Mouse (Mus musculus): Measurements from ENCODE around the gene Ankrd10. TPM values are rescaled to one million over a fixed set of nuclear protein-coding genes. Genes with fewer than 3 reads are reported as not detected.

Gene Ankrd10
- polyA plus RNA-seq, 1 experiment: 26.2 TPM

DNA sequence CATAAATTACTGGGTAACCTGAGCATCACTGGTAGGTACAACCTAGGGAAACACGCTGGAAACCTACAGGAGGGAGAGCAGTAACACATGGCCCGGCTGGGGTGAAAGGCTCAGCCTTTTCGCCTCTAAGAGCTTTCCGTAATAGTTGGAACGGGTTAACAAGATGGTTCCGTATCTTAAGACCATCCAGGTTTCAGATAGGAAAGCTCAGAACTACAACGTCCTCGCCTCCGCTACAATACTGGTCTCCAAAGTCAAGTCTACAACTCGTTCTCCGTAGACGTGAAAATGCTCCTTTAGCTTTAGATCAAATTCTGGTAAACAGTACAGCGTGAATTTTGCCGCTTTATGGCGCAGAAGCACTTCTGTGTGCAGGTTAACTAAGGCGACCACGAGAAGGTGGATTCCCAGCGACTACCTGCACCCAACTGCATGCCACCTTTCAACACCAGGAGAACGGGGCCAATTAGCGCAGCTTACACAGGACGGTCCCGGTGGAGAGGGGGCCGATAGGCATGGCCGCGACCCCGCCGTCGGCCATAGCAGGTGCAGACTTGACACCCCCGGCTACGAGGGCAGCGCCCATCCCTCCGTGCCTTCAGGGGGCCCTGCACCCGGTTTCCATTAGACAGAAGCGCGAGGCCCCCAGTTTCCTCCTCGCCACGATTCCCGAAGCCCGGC is 1.1 kb downstream of the Ankrd10 start:
- H3K36me3 ChIP-seq (ENCODE audit: control insufficient read depth, insufficient read depth): peaks cover 30% of the 10 kb centered on the region
- peaks cover 60% of the 10 kb centered on the region for H3K79me2 ChIP-seq (ENCODE audit: control insufficient read depth, insufficient read depth)
- peaks cover 51% of the 10 kb centered on the region for H3K79me3 ChIP-seq (ENCODE audit: low read depth)
- peak overlapping the region; percentile 97 for H3ac ChIP-seq (ENCODE audit: control insufficient read depth, insufficient read length, low read depth)
- H3K4me3 ChIP-seq (ENCODE audit: insufficient read depth, poor library complexity, severe bottlenecking): peak overlapping the region; percentile 89
- no peaks in the 10 kb centered on the region for H3K27me3 ChIP-seq (ENCODE audit: control insufficient read depth, insufficient read depth, insufficient read length)
- TF ChIP-seq MAX (IDR thresholded peaks at IDR 0.05) (no peak), CTCF (IDR thresholded peaks at IDR 0.05; ENCODE audit: control insufficient read depth, insufficient read depth, insufficient read length) (no peak), FOSL1 (IDR thresholded peaks at IDR 0.05; ENCODE audit: insufficient read depth, low read length, poor library complexity, severe bottlenecking) (no peak), MYOD1 (IDR thresholded peaks at IDR 0.05; ENCODE audit: control insufficient read depth, insufficient read length, low read depth) (no peak), MYOG (IDR thresholded peaks at IDR 0.05; ENCODE audit: control insufficient read depth, extremely low read depth, insufficient read length) (no peak), USF1 (IDR thresholded peaks at IDR 0.05; ENCODE audit: low read depth) (no peak), CEBPB (IDR thresholded peaks at IDR 0.05; ENCODE audit: low read depth) (no peak)

DNA sequence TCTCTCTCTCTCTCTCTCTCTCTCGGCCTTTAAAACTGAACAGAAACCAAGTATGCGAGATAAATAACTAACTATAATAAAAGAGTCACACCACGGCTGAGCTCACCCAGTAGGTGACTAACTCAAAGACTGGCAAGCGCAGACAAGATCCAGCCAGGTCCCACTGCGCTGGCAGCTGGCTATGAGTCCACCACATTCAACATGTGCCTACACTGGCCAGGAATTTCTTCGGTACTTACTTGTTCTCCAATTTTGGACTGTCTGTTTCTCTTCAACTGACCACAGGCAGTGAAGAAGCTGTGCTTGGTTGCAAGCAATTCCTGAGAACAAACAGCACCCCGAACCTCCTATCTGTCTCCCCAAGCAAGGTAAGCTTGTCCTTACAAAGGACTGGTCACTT is 2.1 kb downstream of the Ankrd10 start:
- H3K79me2 ChIP-seq (ENCODE audit: control insufficient read depth, insufficient read depth): peaks cover 71% of the 10 kb centered on the region
- peak overlapping the region; percentile 89 for H3K4me3 ChIP-seq (ENCODE audit: insufficient read depth, poor library complexity, severe bottlenecking)
- H3K36me3 ChIP-seq (ENCODE audit: control insufficient read depth, insufficient read depth): peaks cover 39% of the 10 kb centered on the region
- peaks cover 59% of the 10 kb centered on the region for H3K79me3 ChIP-seq (ENCODE audit: low read depth)
- H3ac ChIP-seq (ENCODE audit: control insufficient read depth, insufficient read length, low read depth): peak overlapping the region; percentile 32
- H3K27me3 ChIP-seq (ENCODE audit: control insufficient read depth, insufficient read depth, insufficient read length): no peaks in the 10 kb centered on the region
- TF ChIP-seq FOSL1 (IDR thresholded peaks at IDR 0.05; ENCODE audit: insufficient read depth, low read length, poor library complexity, severe bottlenecking) (no peak), MAX (IDR thresholded peaks at IDR 0.05) (peak; percentile 60)

DNA sequence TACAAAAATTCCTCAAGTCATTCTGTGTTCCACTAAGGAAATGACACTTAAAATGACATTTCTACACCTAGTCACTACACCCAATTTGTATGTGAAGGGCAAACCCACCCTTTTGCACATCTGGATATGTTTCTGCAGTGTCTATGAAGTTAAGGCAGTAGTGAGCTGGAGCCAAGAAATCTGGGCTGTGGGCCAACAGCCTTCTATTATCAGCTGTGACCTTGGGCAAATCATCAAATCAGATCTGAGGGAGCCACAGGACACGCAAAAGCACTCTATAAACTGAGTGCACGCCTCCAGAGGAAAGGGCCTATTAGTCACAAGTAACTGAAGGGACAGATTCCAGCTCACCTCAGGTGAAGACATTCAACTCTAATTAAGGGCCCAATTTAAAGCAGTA is 3.2 kb downstream of the Ankrd10 start:
- peaks cover 79% of the 10 kb centered on the region for H3K79me2 ChIP-seq (ENCODE audit: control insufficient read depth, insufficient read depth)
- H3K36me3 ChIP-seq (ENCODE audit: control insufficient read depth, insufficient read depth): peaks cover 49% of the 10 kb centered on the region
- no peaks in the 10 kb centered on the region for H3K27me3 ChIP-seq (ENCODE audit: control insufficient read depth, insufficient read depth, insufficient read length)
- TF ChIP-seq MYOG (IDR thresholded peaks at IDR 0.05; ENCODE audit: control insufficient read depth, extremely low read depth, insufficient read length) (no peak), USF1 (IDR thresholded peaks at IDR 0.05; ENCODE audit: low read depth) (no peak), MAX (IDR thresholded peaks at IDR 0.05) (no peak), FOSL1 (IDR thresholded peaks at IDR 0.05; ENCODE audit: insufficient read depth, low read length, poor library complexity, severe bottlenecking) (no peak), MYOD1 (IDR thresholded peaks at IDR 0.05; ENCODE audit: control insufficient read depth, insufficient read length, low read depth) (no peak), CTCF (IDR thresholded peaks at IDR 0.05; ENCODE audit: control insufficient read depth, insufficient read depth, insufficient read length) (no peak), CEBPB (IDR thresholded peaks at IDR 0.05; ENCODE audit: low read depth) (no peak)
- H3K79me3 ChIP-seq (ENCODE audit: low read depth): peaks cover 61% of the 10 kb centered on the region
- no peak overlapping the region for H3ac ChIP-seq (ENCODE audit: control insufficient read depth, insufficient read length, low read depth)
- H3K4me3 ChIP-seq (ENCODE audit: insufficient read depth, poor library complexity, severe bottlenecking): no peak overlapping the region

DNA sequence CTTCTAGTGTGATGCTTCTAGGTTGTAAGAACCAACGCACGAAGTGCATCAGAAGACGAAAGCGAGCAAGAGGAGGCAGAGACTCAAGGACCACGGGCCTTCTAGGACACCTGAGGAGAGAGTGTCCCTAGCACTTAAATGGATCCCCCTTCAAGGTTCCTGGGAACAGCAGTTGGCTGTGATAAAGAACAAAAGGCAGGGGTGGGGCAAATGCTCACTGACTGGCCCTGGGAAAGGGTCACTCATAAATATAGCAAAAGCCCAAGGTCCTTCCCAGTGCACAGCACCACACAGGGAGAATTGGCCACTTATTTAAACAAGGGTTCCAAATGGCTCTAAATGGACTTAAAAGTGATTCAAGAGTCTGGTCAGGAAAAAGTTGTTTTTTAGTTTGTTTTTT is 6.4 kb downstream of the Ankrd10 start:
- peaks cover 80% of the 10 kb centered on the region for H3K36me3 ChIP-seq (ENCODE audit: control insufficient read depth, insufficient read depth)

DNA sequence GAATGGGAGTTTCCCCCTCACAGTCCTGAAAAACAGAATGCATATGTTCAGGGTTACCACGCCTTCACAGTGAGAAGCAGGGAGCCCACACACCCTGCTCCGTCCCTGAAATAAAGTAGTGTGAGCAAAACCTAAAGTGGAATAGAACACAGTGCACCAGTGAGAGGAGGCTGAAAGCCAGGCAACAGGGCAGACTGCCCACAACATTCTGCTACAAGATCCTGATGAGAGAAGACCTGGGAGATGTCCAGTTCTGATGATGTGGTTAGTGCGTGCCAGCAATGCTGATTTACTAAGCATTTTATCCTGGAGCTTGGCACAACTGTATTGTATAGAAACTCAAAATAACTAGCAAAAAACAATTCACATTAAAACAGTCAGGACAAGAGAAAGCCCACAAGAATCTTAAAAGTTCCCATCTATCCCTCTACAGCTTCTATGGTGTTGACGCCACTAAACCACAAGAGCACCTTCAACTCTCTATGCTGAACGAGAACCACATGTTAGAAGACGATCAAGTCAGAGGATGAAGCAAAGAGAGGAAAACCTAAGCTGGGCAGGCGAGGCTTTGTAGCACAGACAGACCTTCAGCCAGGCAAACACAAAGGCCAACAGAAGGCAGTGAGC is 6.9 kb downstream of the Ankrd10 start:
- Histone ChIP-seq H3K79me3 (ENCODE audit: low read depth) (peaks cover 60% of the 10 kb centered on the region), H3K36me3 (ENCODE audit: control insufficient read depth, insufficient read depth) (peaks cover 86% of the 10 kb centered on the region), H3K27me3 (ENCODE audit: control insufficient read depth, insufficient read depth, insufficient read length) (no peaks in the 10 kb centered on the region), H3K79me2 (ENCODE audit: control insufficient read depth, insufficient read depth) (peaks cover 86% of the 10 kb centered on the region), H3ac (ENCODE audit: control insufficient read depth, insufficient read length, low read depth) (no peak overlapping the region), H3K4me3 (ENCODE audit: insufficient read depth, poor library complexity, severe bottlenecking) (no peak overlapping the region)
- no peak for TF ChIP-seq FOSL1 (IDR thresholded peaks at IDR 0.05; ENCODE audit: insufficient read depth, low read length, poor library complexity, severe bottlenecking)
- TF ChIP-seq MAX (IDR thresholded peaks at IDR 0.05): no peak

More for the DNA sequence above, 6.4 kb downstream of the Ankrd10 start:
- H3K79me2 ChIP-seq (ENCODE audit: control insufficient read depth, insufficient read depth): peaks cover 92% of the 10 kb centered on the region
- H3K4me3 ChIP-seq (ENCODE audit: insufficient read depth, poor library complexity, severe bottlenecking): no peak overlapping the region
- TF ChIP-seq USF1 (IDR thresholded peaks at IDR 0.05; ENCODE audit: low read depth) (no peak), MYOD1 (IDR thresholded peaks at IDR 0.05; ENCODE audit: control insufficient read depth, insufficient read length, low read depth) (no peak), MAX (IDR thresholded peaks at IDR 0.05) (no peak), FOSL1 (IDR thresholded peaks at IDR 0.05; ENCODE audit: insufficient read depth, low read length, poor library complexity, severe bottlenecking) (no peak), MYOG (IDR thresholded peaks at IDR 0.05; ENCODE audit: control insufficient read depth, extremely low read depth, insufficient read length) (no peak), CEBPB (IDR thresholded peaks at IDR 0.05; ENCODE audit: low read depth) (no peak), CTCF (IDR thresholded peaks at IDR 0.05; ENCODE audit: control insufficient read depth, insufficient read depth, insufficient read length) (no peak)
- peaks cover 64% of the 10 kb centered on the region for H3K79me3 ChIP-seq (ENCODE audit: low read depth)
- no peaks in the 10 kb centered on the region for H3K27me3 ChIP-seq (ENCODE audit: control insufficient read depth, insufficient read depth, insufficient read length)
- no peak overlapping the region for H3ac ChIP-seq (ENCODE audit: control insufficient read depth, insufficient read length, low read depth)

DNA sequence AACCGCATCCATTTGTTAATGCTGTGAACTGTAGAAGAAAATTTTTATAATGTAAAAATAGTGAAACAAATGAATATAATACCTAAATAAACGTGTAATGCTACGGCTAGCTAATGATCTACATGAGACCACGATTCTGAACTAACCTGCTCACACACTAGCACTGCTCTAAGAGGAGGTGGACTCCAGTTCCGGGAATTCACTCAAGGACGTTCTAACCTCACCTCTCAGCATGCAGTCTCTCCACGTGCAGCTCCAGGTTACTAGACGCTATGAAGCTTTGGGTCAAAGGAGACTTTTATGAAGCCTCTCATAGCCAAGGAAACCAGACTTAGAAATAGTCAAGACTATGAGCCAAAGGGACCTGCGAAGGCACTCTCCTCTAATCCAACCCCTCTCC is 7.8 kb downstream of the Ankrd10 start:
- Histone ChIP-seq H3K4me3 (ENCODE audit: insufficient read depth, poor library complexity, severe bottlenecking) (no peak overlapping the region), H3K79me3 (ENCODE audit: low read depth) (peaks cover 51% of the 10 kb centered on the region), H3ac (ENCODE audit: control insufficient read depth, insufficient read length, low read depth) (no peak overlapping the region), H3K27me3 (ENCODE audit: control insufficient read depth, insufficient read depth, insufficient read length) (no peaks in the 10 kb centered on the region), H3K36me3 (ENCODE audit: control insufficient read depth, insufficient read depth) (peaks cover 93% of the 10 kb centered on the region), H3K79me2 (ENCODE audit: control insufficient read depth, insufficient read depth) (peaks cover 77% of the 10 kb centered on the region)
- TF ChIP-seq CTCF (IDR thresholded peaks at IDR 0.05; ENCODE audit: control insufficient read depth, insufficient read depth, insufficient read length) (no peak), MYOG (IDR thresholded peaks at IDR 0.05; ENCODE audit: control insufficient read depth, extremely low read depth, insufficient read length) (no peak), CEBPB (IDR thresholded peaks at IDR 0.05; ENCODE audit: low read depth) (no peak), MYOD1 (IDR thresholded peaks at IDR 0.05; ENCODE audit: control insufficient read depth, insufficient read length, low read depth) (no peak), MAX (IDR thresholded peaks at IDR 0.05) (no peak), FOSL1 (IDR thresholded peaks at IDR 0.05; ENCODE audit: insufficient read depth, low read length, poor library complexity, severe bottlenecking) (no peak), USF1 (IDR thresholded peaks at IDR 0.05; ENCODE audit: low read depth) (no peak)

Measured in C2C12 (cell line).